8 mouse cellular contexts compared by ENCODE assay signal in genomic region chr1:37890025-37890652, GRCm38 (mm10). TPM values are rescaled to one million over a fixed set of nuclear protein-coding genes. Genes with fewer than 3 reads are reported as not detected.
DNase-seq lines count a peak whose midpoint lies in the region; ATAC-seq and TF ChIP-seq lines count a peak whose summit lies in the region.

Mitd1 (minus strand) TSS chr1:37890411.
Mrpl30 (plus strand) TSS chr1:37890477.

- 0 out of 2 replicates have a peak, but pooled peaks have one; percentile 2 for TF ChIP-seq CTCF in kidney, postnatal 0 days (IDR thresholded peaks at IDR 0.05; ENCODE audit: low read depth)

- H3K36me3 ChIP-seq in heart, embryonic 12.5 days: peaks cover 13% of the 10 kb centered on the region
- 0 out of 2 replicates have a peak, but pooled peaks cover 1% of the 10 kb centered on the region for H3K36me3 ChIP-seq in kidney, postnatal 0 days (ENCODE audit: insufficient read depth, low read length)
- H3K36me3 ChIP-seq in liver, embryonic 11.5 days (ENCODE audit: control insufficient read depth, insufficient read depth, low read length): peaks cover 7% of the 10 kb centered on the region; the same call in 1 of the 2 replicates
- peaks cover 13% of the 10 kb centered on the region for H3K36me3 ChIP-seq in stomach, embryonic 14.5 days (ENCODE audit: control insufficient read depth, insufficient read depth, low read length)

- under 1% methylated on average over 41 of the region's 41 CpGs for WGBS in heart, embryonic 12.5 days
- WGBS in kidney, postnatal 0 days: under 1% methylated on average over 41 of the region's 41 CpGs
- 0% methylated on average over 41 of the region's 41 CpGs for WGBS in liver, embryonic 11.5 days
- WGBS in stomach, embryonic 14.5 days: under 1% methylated on average over 41 of the region's 41 CpGs

- peak within 1 kb of the TSS; percentile 77 for H3K27ac ChIP-seq in heart, embryonic 12.5 days (ENCODE audit: poor library complexity, severe bottlenecking)
- peak within 1 kb of the TSS; percentile 72 for H3K27ac ChIP-seq in kidney, postnatal 0 days
- H3K27ac ChIP-seq in liver, embryonic 11.5 days (ENCODE audit: low read depth, low read length): peak within 1 kb of the TSS; percentile 74
- H3K27ac ChIP-seq in stomach, embryonic 14.5 days (ENCODE audit: low read length): peak within 1 kb of the TSS; percentile 69

- peak within 1 kb of the TSS; percentile 86 for H3K4me3 ChIP-seq in heart, embryonic 12.5 days
- peak within 1 kb of the TSS; percentile 59 for H3K4me3 ChIP-seq in kidney, postnatal 0 days (replicated peaks; ENCODE audit: low read depth, low read length)
- peak within 1 kb of the TSS; percentile 80 for H3K4me3 ChIP-seq in liver, embryonic 11.5 days (ENCODE audit: low read depth, low read length)
- peak within 1 kb of the TSS; percentile 71 for H3K4me3 ChIP-seq in stomach, embryonic 14.5 days (ENCODE audit: low read depth, low read length)

- peak; percentile 95 for DNase-seq in CD4-positive helper T cell, adult 2 months (ENCODE audit: low read depth, low spot score)
- DNase-seq in brain, embryonic 18.5 days (ENCODE audit: low read depth, low spot score): peak; percentile 82
- peak; percentile 93 for DNase-seq in kidney, postnatal 0 days (ENCODE audit: low spot score)
- peak; percentile 89 for DNase-seq in liver, embryonic 11.5 days (ENCODE audit: low spot score)
- DNase-seq in naive thymus-derived CD4-positive, alpha-beta T cell, adult 2 months (ENCODE audit: low read depth): peak; percentile 96

- peak within 1 kb of the TSS; percentile 85 for H3K4me2 ChIP-seq in heart, embryonic 12.5 days
- H3K4me2 ChIP-seq in kidney, postnatal 0 days (ENCODE audit: low read length): peak within 1 kb of the TSS; percentile 71
- H3K4me2 ChIP-seq in liver, embryonic 11.5 days: peak within 1 kb of the TSS; percentile 83
- H3K4me2 ChIP-seq in stomach, embryonic 14.5 days (replicated peaks; ENCODE audit: low read depth, low read length): peak within 1 kb of the TSS; percentile 87

- H3K27me3 ChIP-seq in heart, embryonic 12.5 days (replicated peaks): no peaks in the 10 kb centered on the region
- H3K27me3 ChIP-seq in kidney, postnatal 0 days (ENCODE audit: insufficient read depth, low read length): no peaks in the 10 kb centered on the region
- no peaks in the 10 kb centered on the region for H3K27me3 ChIP-seq in liver, embryonic 11.5 days (replicated peaks; ENCODE audit: control insufficient read depth, insufficient read depth, low read length)
- H3K27me3 ChIP-seq in stomach, embryonic 14.5 days (ENCODE audit: control insufficient read depth, insufficient read depth, low read length): no peaks in the 10 kb centered on the region

- no peaks in the 10 kb centered on the region for H3K9me3 ChIP-seq in heart, embryonic 12.5 days (replicated peaks)
- no peaks in the 10 kb centered on the region for H3K9me3 ChIP-seq in kidney, postnatal 0 days (replicated peaks; ENCODE audit: low read length)
- no peaks in the 10 kb centered on the region for H3K9me3 ChIP-seq in liver, embryonic 11.5 days (ENCODE audit: control insufficient read depth, low read length)
- no peaks in the 10 kb centered on the region for H3K9me3 ChIP-seq in stomach, embryonic 14.5 days (ENCODE audit: control insufficient read depth, low read depth, low read length)

- ATAC-seq in erythroid progenitor cell, adult 5-6 weeks (replicated peaks; ENCODE audit: low FRiP score, poor library complexity, severe bottlenecking): peak; percentile 85
- ATAC-seq in heart, embryonic 12.5 days (ENCODE audit: insufficient number of reproducible peaks, low FRiP score): peak; percentile 85
- ATAC-seq in kidney, postnatal 0 days (replicated peaks; ENCODE audit: low FRiP score, low read depth): peak; percentile 92
- ATAC-seq in liver, embryonic 11.5 days (replicated peaks; ENCODE audit: low FRiP score): peak; percentile 91
- ATAC-seq in stomach, embryonic 14.5 days (ENCODE audit: insufficient number of reproducible peaks, insufficient read depth, low FRiP score, low read depth): peak; percentile 93

- peaks cover 15% of the 10 kb centered on the region for H3K4me1 ChIP-seq in heart, embryonic 12.5 days (replicated peaks)
- H3K4me1 ChIP-seq in kidney, postnatal 0 days (replicated peaks; ENCODE audit: insufficient read depth, low read length): 0 out of 2 replicates have a peak, but pooled peaks cover 6% of the 10 kb centered on the region
- H3K4me1 ChIP-seq in liver, embryonic 11.5 days (replicated peaks; ENCODE audit: control insufficient read depth, insufficient read depth, low read length): 0 out of 2 replicates have a peak, but pooled peaks cover 10% of the 10 kb centered on the region
- peaks cover 10% of the 10 kb centered on the region; the same call in 1 of the 2 replicates for H3K4me1 ChIP-seq in stomach, embryonic 14.5 days (ENCODE audit: control insufficient read depth, insufficient read depth, low read length)

- H3K9ac ChIP-seq in heart, embryonic 12.5 days: peak within 1 kb of the TSS; percentile 78
- H3K9ac ChIP-seq in kidney, postnatal 0 days (ENCODE audit: low read depth, low read length): peak within 1 kb of the TSS; percentile 64
- peak within 1 kb of the TSS; percentile 68 for H3K9ac ChIP-seq in liver, embryonic 11.5 days (ENCODE audit: low read depth, low read length)
- H3K9ac ChIP-seq in stomach, embryonic 14.5 days (replicated peaks; ENCODE audit: low read depth, low read length): peak within 1 kb of the TSS; percentile 68

RNA-seq across cellular contexts. Expression of gene Mitd1, which starts in this region (rescaled TPM):
- 12.2 and 32.1 TPM in 2 replicates for total RNA-seq in erythroid progenitor cell, adult 5-6 weeks (2015; ENCODE audit: low replicate concordance)
- 24.4 and 26.6 TPM in 2 replicates for total RNA-seq in erythroid progenitor cell, adult 5-6 weeks (2017; ENCODE audit: low replicate concordance)
- polyA plus RNA-seq in heart, embryonic 12.5 days (2016; fragmentation: Nextera tagmentation; extraction: Ambion mirVana): 9.4 and 12.5 TPM in 2 replicates
- 25.4 and 26.5 TPM in 2 replicates for polyA plus RNA-seq in kidney, postnatal 0 days (2015; fragmentation: Nextera tagmentation; extraction: Ambion mirVana)
- polyA plus RNA-seq in liver, embryonic 11.5 days (2014; fragmentation: Nextera tagmentation; extraction: Ambion mirVana): 36.3 and 37.7 TPM in 2 replicates
- 28.8 and 33.0 TPM in 2 replicates for polyA plus RNA-seq in stomach, embryonic 14.5 days (2014; fragmentation: Nextera tagmentation; extraction: Ambion mirVana)

RNA-seq across cellular contexts. Expression of gene Mrpl30, which starts in this region (rescaled TPM):
- 83.0 and 94.1 TPM in 2 replicates for total RNA-seq in erythroid progenitor cell, adult 5-6 weeks (2015; ENCODE audit: low replicate concordance)
- total RNA-seq in erythroid progenitor cell, adult 5-6 weeks (2017; ENCODE audit: low replicate concordance): 41.1 and 57.8 TPM in 2 replicates
- polyA plus RNA-seq in heart, embryonic 12.5 days (2016; fragmentation: Nextera tagmentation; extraction: Ambion mirVana): 237 and 240 TPM in 2 replicates
- 295 and 316 TPM in 2 replicates for polyA plus RNA-seq in kidney, postnatal 0 days (2015; fragmentation: Nextera tagmentation; extraction: Ambion mirVana)
- polyA plus RNA-seq in liver, embryonic 11.5 days (2014; fragmentation: Nextera tagmentation; extraction: Ambion mirVana): 288 and 300 TPM in 2 replicates
- polyA plus RNA-seq in stomach, embryonic 14.5 days (2014; fragmentation: Nextera tagmentation; extraction: Ambion mirVana): 249 and 272 TPM in 2 replicates

Comparison
In these comparisons a context has a peak if more than half of its experiments do, and no peak if none do; other contexts are left out.
1. Peak in every context shown above with its lines: DNase-seq, ATAC-seq, H3K4me3 ChIP-seq and H3K27ac ChIP-seq.